Mouse (Mus musculus) gastrocnemius, postnatal 4 days (tissue): ENCODE results near the gene Nipa1. TPM values are rescaled to one million over a fixed set of nuclear protein-coding genes. Genes with fewer than 3 reads are reported as not detected.

Source experiments
- DNase-seq, 2 experiments: peaks; one replicate each; pipeline ENCODE4 v3.0.0; 2021 to 2022; ENCODE audit warnings: low spot score in 2 of 2, mixed read lengths in 2 of 2
- total RNA-seq, 2 experiments: library from RNA; stranded (reverse); gene quantifications; 2 replicates each; pipeline ENCODE4 v1.2.3; 2021

Nipa1 gene
- total RNA-seq, 2 experiments from 2014 or later = 4.1 to 4.2 TPM

GRCm38 (mm10) chr7:56011018-56011333 is 8.8 kb downstream of the Nipa1 start:
- DNase-seq = no peak

DNA sequence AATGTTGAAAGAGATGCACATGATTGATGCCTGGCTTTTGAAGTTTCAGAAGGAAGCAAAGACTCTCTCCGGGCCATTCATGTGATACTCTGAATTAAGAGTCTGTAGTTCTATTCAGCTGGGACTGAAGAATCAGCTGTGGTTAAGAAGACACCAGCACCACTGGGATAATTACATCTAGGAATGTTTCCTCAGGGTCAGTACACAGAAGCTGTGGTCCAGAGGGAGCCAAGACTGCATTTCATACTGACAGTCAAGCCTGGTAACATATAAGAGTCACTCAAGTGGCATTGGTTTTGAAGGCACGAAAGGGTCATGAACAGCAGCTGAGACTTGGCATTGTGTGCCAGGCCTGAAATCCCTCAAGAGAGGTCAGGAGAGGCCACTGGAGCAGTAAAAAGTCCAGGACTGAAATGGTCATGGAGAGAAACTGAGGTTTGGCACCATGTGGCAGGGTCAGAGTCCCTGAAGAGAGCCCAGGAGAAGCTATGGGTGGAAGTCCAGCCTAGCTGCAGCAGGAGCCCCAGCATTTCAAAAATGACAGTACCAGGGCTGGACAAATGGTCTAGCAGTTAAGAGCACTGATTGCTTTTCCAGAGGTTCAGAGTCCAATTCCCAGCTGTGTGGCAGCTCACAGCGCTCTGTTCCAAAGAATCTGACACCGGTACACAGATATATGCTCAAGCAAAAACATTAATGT is 9.3 kb downstream of the Nipa1 start:
- no peak for DNase-seq

GRCm38 (mm10) chr7:55998997-55999396 is 20.8 kb downstream of the Nipa1 start:
- no peak for DNase-seq

DNA sequence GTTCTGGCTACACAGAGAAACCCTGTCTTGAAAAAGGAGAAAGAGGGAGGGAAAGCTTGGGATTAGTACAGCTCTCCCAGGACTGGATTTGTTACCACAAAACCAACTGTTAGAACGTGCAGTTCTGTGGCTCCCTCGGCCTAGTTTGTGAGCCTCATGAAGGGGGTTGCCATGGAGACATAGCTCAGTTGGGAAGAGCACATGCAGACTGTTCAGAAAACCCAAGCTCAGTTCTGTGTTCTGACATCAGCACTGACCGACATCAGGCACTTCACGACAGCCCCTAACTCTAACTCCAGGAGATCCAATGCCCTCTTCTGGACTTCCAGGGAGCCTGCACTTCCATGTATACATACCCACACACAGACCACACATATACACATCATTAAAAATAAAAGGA is 24.7 kb downstream of the Nipa1 start:
- DNase-seq = no peak

DNA sequence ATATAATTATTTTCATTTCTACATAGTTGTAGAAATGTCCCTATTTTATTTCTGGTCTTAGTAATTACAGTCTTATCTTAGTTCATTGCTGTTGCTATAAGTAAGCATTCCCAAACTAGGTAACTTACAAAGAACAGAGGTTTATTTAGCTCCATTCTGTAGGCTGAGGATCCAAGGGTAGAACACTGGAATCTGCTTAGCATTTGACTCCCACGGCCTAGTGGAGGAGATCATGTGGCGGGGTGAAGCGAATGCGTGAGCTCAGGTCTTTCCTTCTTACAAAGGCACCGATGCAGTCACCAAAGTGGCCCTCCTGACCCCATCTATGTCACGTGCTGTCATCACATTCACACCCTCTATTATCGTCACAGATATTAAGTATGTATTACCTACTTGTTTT is 27.9 kb downstream of the Nipa1 start:
- no peak for DNase-seq

- no peak for DNase-seq
Observed at GRCm38 (mm10) chr7:55991129-55991528, 28.6 kb downstream of the Nipa1 start.

- DNase-seq = peak; percentile 54 to 80
Observed at GRCm38 (mm10) chr7:55986526-55987214, 33.1 kb downstream of the Nipa1 start.

GRCm38 (mm10) chr7:55984754-55985153 is 35.0 kb downstream of the Nipa1 start:
- no peak for DNase-seq

GRCm38 (mm10) chr7:55983107-55983506 is 36.6 kb downstream of the Nipa1 start:
- DNase-seq = no peak

DNA sequence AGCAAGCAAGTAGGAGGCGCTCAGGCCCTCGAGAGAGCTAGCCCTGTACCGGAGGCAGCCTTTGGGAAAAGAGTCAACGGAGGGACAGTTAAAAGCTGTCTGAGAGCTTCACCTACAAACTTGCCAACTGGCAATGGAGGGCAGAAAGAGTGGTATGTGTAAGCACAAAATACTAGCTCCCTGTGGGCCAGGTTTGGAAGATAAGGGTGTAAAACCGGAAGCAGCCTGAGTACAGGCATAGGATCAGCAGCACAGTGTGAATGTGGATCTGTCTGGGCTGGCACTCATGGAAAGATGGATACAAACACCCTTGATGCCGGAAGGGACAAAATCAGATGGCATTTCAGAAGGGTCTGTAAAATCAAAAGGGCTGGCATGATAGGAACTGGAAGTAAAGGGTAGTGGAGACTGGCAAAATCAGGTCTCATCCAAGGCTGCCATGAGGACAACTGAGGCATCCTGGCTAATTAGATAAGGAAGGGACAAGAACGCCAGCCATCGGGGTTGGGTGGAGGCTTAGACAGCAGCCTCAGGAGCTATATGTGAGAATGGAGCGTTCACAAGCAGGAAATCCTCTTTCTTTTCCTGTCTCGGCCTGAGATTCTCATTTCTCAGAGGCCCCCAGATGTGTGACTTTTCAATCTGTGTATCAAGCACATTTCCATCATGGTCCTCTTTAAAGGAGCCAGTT is 37.6 kb downstream of the Nipa1 start:
- no peak for DNase-seq

DNA sequence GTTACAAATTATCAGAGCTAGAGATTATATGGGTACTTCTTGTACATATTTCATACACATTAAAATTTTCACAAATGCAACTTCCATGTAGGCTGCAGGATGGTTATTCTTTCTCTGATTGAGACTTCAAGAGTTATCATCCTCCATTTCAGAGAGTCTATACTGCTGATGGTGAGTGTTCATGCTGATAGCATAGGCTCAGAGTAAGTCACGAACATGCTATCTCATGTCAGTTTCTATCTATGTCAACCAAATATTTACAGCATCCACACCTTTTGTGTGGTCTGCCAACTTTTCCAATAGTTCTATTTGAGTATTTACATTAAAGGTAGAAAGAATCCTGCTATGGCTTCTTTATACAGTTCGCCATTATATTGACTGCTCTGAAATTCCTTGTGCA is 38.2 kb downstream of the Nipa1 start:
- no peak for DNase-seq

DNA sequence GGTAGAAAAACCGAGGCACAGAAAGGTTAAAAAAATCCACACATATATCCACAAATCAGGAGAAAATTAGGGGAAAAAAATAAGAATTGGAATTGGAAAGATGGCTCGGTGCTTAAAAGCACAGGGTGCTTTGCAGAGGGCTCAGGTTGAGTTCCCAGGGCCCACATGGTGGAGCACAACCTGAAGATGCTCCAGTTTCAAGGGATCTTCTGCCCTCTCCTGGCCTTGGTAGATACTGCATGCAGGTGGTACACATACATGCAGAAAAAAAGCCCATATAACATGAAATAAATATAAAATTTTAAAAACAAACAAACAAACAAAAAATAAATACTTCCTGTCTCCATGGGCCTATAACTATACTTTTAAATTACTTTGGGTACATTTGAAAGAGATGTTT is 45.3 kb downstream of the Nipa1 start:
- DNase-seq = no peak

- DNase-seq = no peak
Observed at GRCm38 (mm10) chr7:55969415-55969814, 50.3 kb downstream of the Nipa1 start.

GRCm38 (mm10) chr7:55968258-55968901 is 51.4 kb downstream of the Nipa1 start:
- DNase-seq = no peak

DNA sequence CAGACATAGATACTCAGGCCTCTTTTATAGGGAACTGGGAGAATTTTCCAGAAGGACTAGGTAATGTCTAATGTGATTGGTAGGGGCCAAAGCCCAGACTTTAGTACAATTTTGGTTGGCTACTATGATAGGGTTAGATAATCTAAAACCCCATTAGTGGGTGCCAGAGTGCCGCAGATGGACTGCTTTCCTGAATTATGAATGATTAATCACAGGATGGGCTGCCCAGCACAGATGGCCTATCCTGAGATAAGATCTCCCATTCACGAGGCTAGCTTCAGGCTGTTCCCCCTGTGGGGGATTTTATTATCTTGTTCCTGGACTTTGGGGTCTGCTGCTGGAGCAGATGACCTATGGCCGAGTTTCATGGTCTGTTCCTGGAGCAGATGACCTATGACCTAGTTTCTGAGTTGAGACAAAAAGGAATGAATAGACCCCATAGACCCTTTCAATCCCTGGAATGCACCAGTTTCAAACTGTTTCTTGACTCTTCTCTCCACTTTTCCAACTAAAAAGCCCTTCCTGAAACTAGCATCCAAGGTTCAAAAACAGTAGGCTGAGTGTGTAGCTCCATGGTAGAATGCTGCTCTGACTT is 52.8 kb downstream of the Nipa1 start:
- no peak for DNase-seq

DNA sequence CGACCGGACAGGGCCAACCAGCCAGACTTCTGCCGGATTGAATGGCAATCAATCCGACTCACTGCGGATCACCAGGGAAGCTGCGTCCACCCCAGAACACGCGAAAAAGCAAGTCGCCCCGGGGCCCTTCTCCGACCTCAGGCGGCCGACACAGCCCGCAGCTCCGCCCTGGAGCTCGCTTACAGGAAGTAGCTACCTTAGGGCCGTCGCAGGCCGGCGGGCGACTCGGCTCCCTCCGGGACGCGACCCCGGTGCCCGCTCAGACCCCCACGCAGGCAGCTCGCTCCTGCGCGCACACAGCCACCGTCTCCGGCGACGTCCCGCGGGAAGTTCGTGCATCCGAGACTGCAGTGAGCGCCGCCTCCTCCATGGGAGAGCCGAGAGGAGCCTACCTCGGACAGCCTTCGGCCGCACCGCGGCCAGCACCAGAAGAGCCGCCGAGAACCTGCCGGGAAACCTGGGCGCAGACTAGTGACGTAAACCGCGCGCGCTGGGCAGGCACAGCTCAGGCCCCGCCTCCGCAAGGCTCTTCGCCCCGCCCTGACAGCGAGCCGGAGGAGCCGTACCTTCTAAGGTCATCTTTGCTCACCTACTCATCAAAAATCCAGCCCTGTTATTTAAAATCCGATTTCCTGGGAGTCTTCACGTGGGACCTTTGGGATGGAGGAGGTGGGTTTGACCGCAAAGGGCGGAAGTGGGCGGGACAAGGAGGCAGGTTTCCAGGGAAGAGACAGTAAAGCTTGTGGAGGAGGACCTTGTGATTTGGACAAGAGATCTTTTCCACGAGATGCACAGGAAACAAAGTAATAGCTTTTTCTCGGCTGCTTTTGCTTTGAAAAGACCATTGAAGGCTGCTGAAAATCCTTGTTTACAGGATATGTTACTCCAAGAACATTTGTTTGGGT is 57.5 kb downstream of the Nipa1 start, which contains the start of gene Nipa2:
Gene Nipa2 (minus strand): TSS at position 473 of the 905 bp plus-strand sequence.
- peak; percentile 85 to 95 for DNase-seq

GRCm38 (mm10) chr7:55960506-55960905 is 59.2 kb downstream of the Nipa1 start:
- DNase-seq = no peak

GRCm38 (mm10) chr7:55959801-55960200 is 60.0 kb downstream of the Nipa1 start:
- no peak for DNase-seq

DNA sequence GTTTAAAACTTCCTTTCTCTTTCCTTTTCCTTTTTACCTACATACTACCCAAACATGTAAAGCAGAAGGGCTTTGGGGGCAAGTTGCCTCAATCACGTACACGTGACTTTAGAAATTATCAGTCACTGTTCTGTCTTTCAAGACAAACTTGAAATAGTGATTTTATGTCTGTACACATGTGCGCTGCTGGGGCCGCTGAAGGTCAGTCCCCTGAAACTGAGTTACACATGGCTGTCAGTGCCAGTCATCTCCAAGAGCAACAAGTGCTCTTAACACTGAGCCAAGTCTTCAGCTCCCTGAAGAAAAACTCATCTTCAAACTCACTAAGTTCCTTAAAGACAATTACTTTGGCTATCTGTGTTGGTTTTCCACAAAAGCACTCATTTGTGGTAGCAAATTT is 61.8 kb downstream of the Nipa1 start:
- no peak for DNase-seq

- no peak for DNase-seq
Observed at GRCm38 (mm10) chr7:55957178-55957577, 62.6 kb downstream of the Nipa1 start.
